Mouse (Mus musculus) MEL (cell line): ENCODE data around the gene Mthfd1l. TPM values are rescaled to one million over a fixed set of nuclear protein-coding genes. Genes with fewer than 3 reads are reported as not detected.
A peak's percentile ranks its signal among the peaks of the same experiment; 100 is the strongest.
"Not testable (repeated sequence)": the region's sequence is repeated elsewhere in the genome, so short reads cannot be mapped to it uniquely, and the experiment has no call there.

Experiments used
- DNase-seq: peaks from one replicate; pipeline ENCODE4 v3.0.0; 2011; ENCODE audit warnings: low read depth, low spot score
- H3K27ac ChIP-seq: 2 replicates; pipeline ENCODE4 v1.5.1; 2012; ENCODE audit warnings: low read depth, mild to moderate bottlenecking, control low read depth, low read length, moderate library complexity; ENCODE audit not compliant: control insufficient read depth
- H3K27me3 ChIP-seq, 2 experiments: fragments of 150-350 bp in 1 of 2; sonication (generic) in 1 of 2; 2 replicates each; pipeline ENCODE4 v1.6.1; 2012; ENCODE audit warnings: low read length in 2 of 2, mild to moderate bottlenecking in 2 of 2, improper control_type of control experiment in 1 of 2, moderate library complexity in 1 of 2; ENCODE audit not compliant: insufficient read depth in 2 of 2, control insufficient read depth in 1 of 2
- H3K36me3 ChIP-seq, 2 experiments: 2 replicates each; pipeline ENCODE4 v1.6.1; 2012 to 2014; ENCODE audit warnings: low read length in 2 of 2, improper control_type of control experiment in 1 of 2, inconsistent platforms in 1 of 2, mild to moderate bottlenecking in 1 of 2; ENCODE audit not compliant: insufficient read depth in 2 of 2, control insufficient read depth in 1 of 2
- H3K4me1 ChIP-seq, 2 experiments: fragments of 150-350 bp in 1 of 2; sonication (generic) in 1 of 2; 2 replicates each; pipeline ENCODE4 v1.6.1; 2012; ENCODE audit warnings: low read length in 2 of 2, improper control_type of control experiment in 1 of 2, mild to moderate bottlenecking in 1 of 2; ENCODE audit not compliant: insufficient read depth in 2 of 2, control insufficient read depth in 1 of 2
- H3K4me3 ChIP-seq, 2 experiments: fragments of 150-350 bp in 1 of 2; sonication (generic) in 1 of 2; 2 replicates each; pipeline ENCODE4 v1.5.1; 2012; ENCODE audit warnings: low read depth in 2 of 2, low read length in 2 of 2, mild to moderate bottlenecking in 2 of 2, moderate library complexity in 2 of 2, control low read depth in 1 of 2, improper control_type of control experiment in 1 of 2; ENCODE audit not compliant: control insufficient read depth in 1 of 2, insufficient read depth in 1 of 2
- H3K79me2 ChIP-seq: 2 replicates; pipeline ENCODE4 v1.6.1; 2012; ENCODE audit warnings: mild to moderate bottlenecking, low read length, moderate library complexity; ENCODE audit not compliant: control insufficient read depth, poor library complexity, insufficient read depth
- H3K9ac ChIP-seq: 2 replicates; pipeline ENCODE4 v1.6.1; 2012; ENCODE audit warnings: low read depth, mild to moderate bottlenecking, control low read depth, low read length, moderate library complexity; ENCODE audit not compliant: control insufficient read depth, poor library complexity, severe bottlenecking
- H3K9me3 ChIP-seq: fragments of 150-350 bp; sonication (generic); replicated peaks from 2 replicates; pipeline ENCODE4 v1.6.1; 2012; ENCODE audit warnings: mild to moderate bottlenecking, low read length, improper control_type of control experiment, moderate library complexity; ENCODE audit not compliant: insufficient read depth
- CHD2 ChIP-seq: IDR thresholded peaks from 2 replicates; pipeline ENCODE4 v1.6.1; 2011; ENCODE audit warnings: low read length, improper control_type of control experiment
- CTCF ChIP-seq, 3 experiments: IDR thresholded peaks in 2 of 3; conservative IDR thresholded peaks in 1 of 3; 2 replicates each; pipeline ENCODE4 v1.5.1; 2011 to 2012; ENCODE audit warnings: low read length in 3 of 3, low read depth in 2 of 3, mild to moderate bottlenecking in 2 of 3, improper control_type of control experiment in 1 of 3, inconsistent platforms in 1 of 3, mixed read lengths in 1 of 3, moderate library complexity in 1 of 3; ENCODE audit not compliant: control insufficient read depth in 1 of 3, insufficient read depth in 1 of 3, poor library complexity in 1 of 3, severe bottlenecking in 1 of 3
- EP300 ChIP-seq, 2 experiments: IDR thresholded peaks; 2 replicates each; pipeline ENCODE4 v1.6.1; 2011; ENCODE audit warnings: improper control_type of control experiment in 2 of 2, low read length in 2 of 2, low read depth in 1 of 2, mild to moderate bottlenecking in 1 of 2
- ETS1 ChIP-seq: IDR thresholded peaks from 2 replicates; pipeline ENCODE4 v1.6.1; 2012; ENCODE audit warnings: low read depth, mild to moderate bottlenecking, inconsistent platforms, low read length, improper control_type of control experiment, moderate library complexity
- GATA1 ChIP-seq: IDR thresholded peaks from 2 replicates; pipeline ENCODE4 v1.6.1; 2011; ENCODE audit warnings: low read depth, low read length, improper control_type of control experiment
- HCFC1 ChIP-seq: IDR thresholded peaks from 2 replicates; pipeline ENCODE4 v1.6.1; 2012; ENCODE audit warnings: low read depth, mild to moderate bottlenecking, inconsistent platforms, low read length, improper control_type of control experiment, moderate library complexity
- MAX ChIP-seq: IDR thresholded peaks from 2 replicates; pipeline ENCODE4 v1.6.1; 2011; ENCODE audit warnings: low read length, improper control_type of control experiment
- MYC ChIP-seq: IDR thresholded peaks from 2 replicates; pipeline ENCODE4 v1.6.1; 2011; ENCODE audit warnings: low read depth, mild to moderate bottlenecking, low read length, improper control_type of control experiment, moderate library complexity
- POLR2AphosphoS2 ChIP-seq: IDR thresholded peaks from 2 replicates; pipeline ENCODE4 v1.6.1; 2011; ENCODE audit warnings: low read length, improper control_type of control experiment
- RAD21 ChIP-seq: IDR thresholded peaks from 2 replicates; pipeline ENCODE4 v1.6.1; 2011; ENCODE audit warnings: mild to moderate bottlenecking, low read depth, low read length, improper control_type of control experiment
- RCOR1 ChIP-seq: IDR thresholded peaks from 2 replicates; pipeline ENCODE4 v1.6.1; 2012; ENCODE audit warnings: low read depth, mild to moderate bottlenecking, inconsistent platforms, low read length, improper control_type of control experiment
- SMC3 ChIP-seq: IDR thresholded peaks from 2 replicates; pipeline ENCODE4 v1.6.1; 2011; ENCODE audit warnings: low read depth, low read length, improper control_type of control experiment
- TAL1 ChIP-seq: IDR thresholded peaks from 2 replicates; pipeline ENCODE4 v1.6.1; 2012; ENCODE audit warnings: mild to moderate bottlenecking, inconsistent platforms, low read length, moderate library complexity, mixed read lengths
- TBP ChIP-seq: IDR thresholded peaks from 2 replicates; pipeline ENCODE4 v1.8.0; 2011; ENCODE audit warnings: low read depth, low read length, improper control_type of control experiment
- TCF12 ChIP-seq: IDR thresholded peaks from 2 replicates; pipeline ENCODE4 v1.6.1; 2014; ENCODE audit warnings: low read depth, mild to moderate bottlenecking, inconsistent platforms, low read length, improper control_type of control experiment, moderate library complexity
- USF1 ChIP-seq: IDR thresholded peaks from 2 replicates; pipeline ENCODE4 v1.6.1; 2014; ENCODE audit warnings: low read depth, mild to moderate bottlenecking, inconsistent platforms, low read length, improper control_type of control experiment, moderate library complexity
- USF2 ChIP-seq, 2 experiments: IDR thresholded peaks; 2 replicates each; pipeline ENCODE4 v1.6.1; 2011 to 2012; ENCODE audit warnings: improper control_type of control experiment in 2 of 2, low read length in 2 of 2, borderline replicate concordance in 1 of 2, inconsistent platforms in 1 of 2, low read depth in 1 of 2, mild to moderate bottlenecking in 1 of 2; ENCODE audit not compliant: insufficient read depth in 1 of 2
- ZMIZ1 ChIP-seq: IDR thresholded peaks from 2 replicates; pipeline ENCODE4 v1.6.1; 2012; ENCODE audit warnings: low read depth, mild to moderate bottlenecking, inconsistent platforms, low read length, improper control_type of control experiment, moderate library complexity
- ZNF384 ChIP-seq: IDR thresholded peaks from 2 replicates; pipeline ENCODE4 v1.6.1; 2012; ENCODE audit warnings: low read depth, mild to moderate bottlenecking, inconsistent platforms, low read length, improper control_type of control experiment
- polyA plus RNA-seq, 2 experiments: library from polyadenylated mRNA; stranded (reverse) in 1 of 2; unstranded in 1 of 2; fragments of >175 nt in 1 of 2; fragments of >200 nt in 1 of 2; gene quantifications; 2 replicates each; pipeline versions ENCODE4 v1.2.1 to v1.2.4; 2012; ENCODE audit warnings: low replicate concordance in 2 of 2, low read depth in 1 of 2; ENCODE audit not compliant: insufficient read length in 2 of 2, insufficient read depth in 1 of 2, missing spikeins in 1 of 2
- total RNA-seq: library from RNA; depleted of rRNA; stranded (reverse); fragments of 300-350 nt; gene quantifications from 2 replicates; pipeline ENCODE4 v1.2.3, GENCODE M21; 2012

Gene Mthfd1l
- total and polyA plus RNA-seq, 3 experiments, result 43.1 to 1,097 (median 83.0) TPM

DNA sequence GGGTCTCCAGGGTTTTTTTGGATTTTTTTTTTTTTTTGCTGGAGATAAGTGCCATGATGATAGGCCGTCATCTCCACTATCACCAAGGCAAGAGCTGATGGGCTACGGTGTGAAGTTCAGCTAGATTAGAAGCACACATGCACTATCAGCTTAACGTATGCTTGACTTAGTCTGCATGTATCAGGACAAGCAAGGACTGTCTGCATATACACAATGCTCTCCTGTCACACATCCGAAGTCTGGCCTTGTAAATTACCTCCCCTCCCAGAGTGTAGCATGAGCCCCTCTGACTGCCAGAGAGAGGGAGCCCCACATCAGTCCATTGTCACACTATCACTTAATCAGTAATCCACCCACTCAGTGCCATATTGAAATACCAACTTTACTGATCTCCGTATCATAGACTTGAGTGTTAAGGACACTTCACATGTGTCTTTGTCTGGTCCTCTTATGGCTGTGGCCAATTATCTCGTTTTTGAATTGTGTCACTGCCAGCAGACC lies 99.0 kb downstream of the Mthfd1l start:
- no peaks in the 10 kb centered on the region for H3K79me2 ChIP-seq
- TF ChIP-seq ZNF384 (peak; percentile 80), CHD2 (no peak), TBP (no peak), CTCF (IDR thresholded peaks at IDR 0.05 in 2 of 3, conservative IDR thresholded peaks at IDR 0.05 in 1 of 3; ENCODE audit: control insufficient read depth in 1 of 3, insufficient read depth in 1 of 3, low read depth in 2 of 3, low read length in 3 of 3, poor library complexity in 1 of 3, severe bottlenecking in 1 of 3) (no peak), TAL1 (no peak), ETS1 (0 out of 2 replicates have a peak, but pooled peaks have one; percentile 18), ZMIZ1 (no peak), RAD21 (no peak), SMC3 (no peak), MYC (no peak), RCOR1 (0 out of 2 replicates have a peak, but pooled peaks have one; percentile 10), USF1 (no peak), USF2 (IDR thresholded peaks at IDR 0.05; ENCODE audit: borderline replicate concordance in 1 of 2, insufficient read depth in 1 of 2, low read depth in 1 of 2, low read length in 2 of 2) (no peak), TCF12 (peak; percentile 58), GATA1 (peak; percentile 66), HCFC1 (no peak), POLR2AphosphoS2 (no peak), MAX (no peak), EP300 (IDR thresholded peaks at IDR 0.05; ENCODE audit: low read depth in 1 of 2, low read length in 2 of 2) (peak; percentile 30 to 60; a peak in 3 of 4 replicates)
- TF ChIP-seq, all 39 proteins: peak for 6
- Histone ChIP-seq H3K4me3 (no peak overlapping the region), H3K9ac (no peak overlapping the region), H3K27me3 (no peaks in the 10 kb centered on the region), H3K9me3 (no peaks in the 10 kb centered on the region), H3K27ac (peak overlapping the region; percentile 25), H3K36me3 (peaks cover 3 to 10% of the 10 kb centered on the region in 2 experiments), H3K4me1 (peaks cover 15 to 24% of the 10 kb centered on the region in 2 experiments)
- peak; percentile 20 for DNase-seq

DNA sequence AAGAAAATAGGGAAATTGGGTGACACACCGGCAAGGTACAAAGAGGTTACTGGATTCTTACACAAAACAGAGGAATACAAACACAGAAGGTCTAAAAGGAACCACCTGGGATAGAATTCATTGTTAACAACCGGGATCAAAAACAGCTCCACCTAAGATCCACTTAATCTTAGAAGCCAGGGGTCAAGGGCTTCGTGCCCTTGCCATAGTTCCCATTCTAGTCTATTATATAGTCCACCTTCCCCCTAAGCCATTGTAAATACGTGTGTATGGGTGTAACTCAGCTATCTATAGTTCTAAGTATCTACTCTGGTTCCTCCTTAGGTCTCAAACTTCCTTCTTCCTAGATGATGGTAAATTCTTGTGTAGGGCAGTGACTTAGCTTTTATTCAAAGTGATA lies 99.6 kb downstream of the Mthfd1l start:
- H3K27ac ChIP-seq, H3K9me3 ChIP-seq, H3K4me3 ChIP-seq, H3K79me2 ChIP-seq, H3K27me3 ChIP-seq, H3K9ac ChIP-seq: not testable (repeated sequence)
- DNase-seq, result peak; percentile 30
- peaks cover 15 to 24% of the 10 kb centered on the region in 2 experiments for H3K4me1 ChIP-seq
- H3K36me3 ChIP-seq, result peaks cover 1 to 10% of the 10 kb centered on the region in 2 experiments
